Mouse (Mus musculus): ENCODE data around the gene Bbs9.

Bbs9 gene

DNA sequence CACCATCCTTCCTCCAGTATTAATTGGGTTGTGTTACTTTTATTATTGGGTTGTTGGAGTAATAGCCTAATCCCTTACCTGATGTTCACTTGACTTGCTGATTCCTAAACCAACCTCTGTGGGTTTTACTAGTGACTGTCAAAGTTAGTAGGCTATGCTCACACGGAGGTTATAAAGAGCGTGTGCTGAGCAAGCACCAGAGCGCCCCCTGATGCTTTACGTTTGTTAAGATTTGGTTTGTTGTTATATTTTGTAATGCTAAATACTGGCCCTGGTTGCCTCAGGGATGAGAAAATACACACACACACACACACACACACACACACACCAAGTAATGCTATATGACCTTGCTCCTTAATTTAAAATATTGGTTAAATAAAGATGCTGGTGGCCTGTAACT, 219.9 kb downstream of the Bbs9 start:
- no peak for DNase-seq (ENCODE audit: low spot score)

DNA sequence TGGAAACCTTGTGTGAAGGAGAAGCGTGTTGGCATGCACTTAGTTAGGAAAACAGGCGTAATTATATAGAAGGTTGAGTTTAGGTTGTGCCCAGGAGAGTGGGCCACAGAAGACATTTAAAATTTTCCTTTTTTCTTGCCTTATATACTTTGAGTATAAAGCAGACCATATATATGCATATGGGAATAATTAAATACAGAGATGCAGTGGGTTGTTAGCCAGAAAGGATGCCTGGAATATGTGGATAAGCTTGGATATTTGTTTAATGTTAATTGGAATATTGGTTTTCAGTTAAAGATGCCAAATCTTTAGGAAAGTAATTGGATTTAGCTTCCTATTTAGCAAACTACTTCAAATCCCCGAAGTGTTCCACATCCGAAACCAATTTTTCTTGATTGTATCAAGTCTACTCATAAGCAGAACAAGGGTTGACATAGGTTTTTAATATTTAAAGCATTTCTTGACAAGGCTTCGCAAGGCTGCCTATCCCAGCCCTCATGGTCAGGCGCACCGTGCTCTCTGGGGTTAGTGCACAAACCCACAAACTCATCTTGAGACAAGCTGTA, 221.4 kb downstream of the Bbs9 start:
- no peak for DNase-seq (ENCODE audit: low spot score)

DNA sequence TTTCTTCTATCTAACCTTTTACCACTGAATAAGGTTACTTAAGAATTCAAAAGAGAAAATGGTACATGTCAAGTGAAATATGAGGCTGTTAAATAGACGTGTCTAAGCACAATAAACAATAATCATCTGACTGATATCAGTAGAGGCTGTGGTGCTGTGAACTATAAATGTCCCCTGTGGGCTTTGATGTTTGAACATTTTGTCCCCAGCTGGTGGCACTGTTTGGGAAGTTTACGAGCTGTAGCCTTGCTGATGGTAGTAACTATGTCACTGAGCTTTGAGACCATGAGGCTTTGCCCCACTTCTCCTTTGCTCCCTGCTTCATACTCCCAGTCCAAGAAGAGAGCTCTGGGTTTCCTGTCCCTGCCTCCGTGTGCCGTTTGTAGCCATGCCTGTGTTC, 222.3 kb downstream of the Bbs9 start:
- no peak for DNase-seq (ENCODE audit: low spot score)

DNA sequence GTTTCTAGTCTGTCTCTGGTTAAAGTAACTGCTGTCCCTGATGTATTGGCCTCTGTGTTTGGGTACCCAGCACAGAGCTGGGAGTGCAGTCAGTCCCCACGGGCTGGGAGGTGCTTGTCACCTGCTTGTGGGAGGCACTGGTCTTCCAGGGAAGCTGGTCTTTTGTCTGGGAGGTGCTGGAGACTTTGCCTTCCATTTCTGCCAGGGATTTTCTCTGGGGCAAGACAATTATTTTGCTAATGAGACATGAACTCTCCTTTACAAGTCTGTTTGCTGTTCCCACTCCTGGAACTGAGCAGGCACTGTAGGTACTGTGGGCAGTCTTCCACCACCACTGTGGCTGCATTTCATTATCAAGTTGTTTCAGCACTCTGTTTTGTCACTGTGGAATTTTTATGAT, 223.0 kb downstream of the Bbs9 start:
- no peak for DNase-seq (ENCODE audit: low spot score)

DNA sequence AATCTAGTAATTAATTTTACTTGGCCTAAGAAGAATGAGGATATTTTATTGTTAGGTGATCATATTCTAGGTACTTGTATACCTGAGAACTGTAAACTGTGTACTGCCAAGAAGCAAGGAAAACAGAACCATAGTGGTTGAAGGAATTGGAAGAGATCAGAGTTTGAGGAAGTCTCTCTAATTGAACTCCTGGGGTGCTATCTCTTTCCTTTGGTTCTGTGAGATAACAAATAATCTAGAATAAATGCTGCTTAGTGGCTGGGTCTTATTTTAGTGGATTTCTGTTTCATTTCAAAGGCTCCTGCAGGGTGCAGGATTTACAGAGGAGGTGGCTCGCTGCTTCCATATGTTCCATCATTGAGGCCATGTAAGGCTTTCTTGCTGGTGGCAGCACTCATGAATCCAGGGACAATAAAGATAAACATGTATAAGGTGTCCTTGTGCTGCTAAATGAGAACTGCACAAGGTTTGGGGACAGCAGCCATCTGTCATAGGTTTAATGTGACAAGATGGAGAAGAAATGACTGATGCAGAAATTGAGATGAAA, 226.6 kb downstream of the Bbs9 start:
- no peak for DNase-seq (ENCODE audit: low spot score)

DNA sequence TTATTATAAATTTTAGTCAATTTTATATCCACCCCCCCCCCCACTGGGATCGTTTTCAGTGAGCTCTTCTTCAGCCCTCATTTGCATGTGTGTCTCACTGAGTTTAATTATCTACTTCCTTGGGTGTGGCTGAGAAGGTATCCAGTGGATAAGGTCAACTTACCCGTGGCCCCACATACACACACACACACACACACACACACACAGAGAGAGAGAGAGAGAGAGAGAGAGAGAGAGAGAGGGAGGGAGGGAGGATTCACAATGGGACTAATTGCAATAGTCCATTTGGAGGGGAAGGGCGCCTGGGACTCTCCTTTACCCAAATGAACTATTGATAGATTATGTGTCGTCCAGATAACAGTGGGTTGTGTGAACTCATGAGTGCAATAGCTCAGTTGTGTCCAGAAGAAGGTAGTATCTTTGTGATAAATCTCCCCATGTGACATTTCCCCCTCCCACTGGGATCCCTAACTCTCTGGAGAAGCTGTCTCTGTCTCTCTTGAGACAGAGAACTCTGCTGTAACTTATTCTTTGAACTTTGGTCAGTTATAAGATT, 227.4 kb downstream of the Bbs9 start:
- no peak for DNase-seq (ENCODE audit: low spot score)

DNA sequence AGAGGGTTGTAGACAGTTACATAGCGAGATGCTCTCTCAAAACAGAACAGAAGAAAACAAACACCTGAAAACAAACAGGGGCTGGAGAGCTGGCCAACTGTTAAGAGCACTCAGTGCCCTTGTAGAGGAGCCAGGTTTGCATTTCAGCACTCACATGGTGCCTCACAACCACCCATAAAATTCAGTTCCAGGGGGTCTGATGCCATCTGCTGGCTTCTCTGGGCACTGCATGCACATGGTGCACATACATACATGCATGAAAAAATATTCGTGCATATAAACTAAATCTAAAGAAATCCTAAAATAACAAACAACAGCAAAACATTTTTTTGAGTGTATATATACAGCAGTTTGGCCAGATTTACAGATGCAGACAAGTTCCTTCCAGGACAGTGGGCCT, 228.0 kb downstream of the Bbs9 start:
- DNase-seq (ENCODE audit: low spot score): no peak

DNA sequence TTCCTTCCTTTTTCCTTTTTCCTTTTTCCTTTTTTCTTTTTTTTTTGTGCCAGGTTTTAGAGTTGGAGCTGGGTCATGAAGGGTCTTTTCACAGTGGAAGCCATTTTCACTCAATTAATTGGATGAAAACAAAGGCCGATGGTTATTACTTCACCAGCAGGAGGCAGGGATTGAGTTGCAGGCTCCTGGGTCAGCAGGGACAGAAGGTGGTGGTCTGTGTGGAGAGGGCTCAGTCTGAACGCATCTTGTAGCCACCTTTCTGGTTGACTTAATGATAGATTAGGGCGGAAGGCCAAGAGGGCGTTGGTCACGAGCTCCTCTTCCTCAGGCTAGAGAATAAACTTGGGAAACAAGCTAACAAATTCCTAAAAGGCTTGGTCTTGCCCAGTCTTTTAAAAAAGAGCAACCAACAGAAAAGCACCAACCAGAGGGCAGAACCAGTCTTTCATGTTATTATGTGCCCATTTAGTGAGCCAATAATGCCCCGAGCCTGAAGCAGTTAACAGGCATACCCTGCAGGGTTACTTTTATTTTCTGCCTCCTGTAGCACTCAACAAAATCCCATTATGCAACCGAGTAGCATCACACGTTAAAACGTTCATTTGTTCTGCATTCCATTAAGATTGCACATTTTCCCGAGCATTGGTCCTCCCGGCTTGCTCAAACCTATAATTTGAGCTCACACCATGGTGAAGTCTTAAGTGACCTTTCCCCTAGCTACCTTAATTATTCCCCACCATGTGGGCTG, 231.8 kb downstream of the Bbs9 start:
- DNase-seq (ENCODE audit: low spot score): no peak

DNA sequence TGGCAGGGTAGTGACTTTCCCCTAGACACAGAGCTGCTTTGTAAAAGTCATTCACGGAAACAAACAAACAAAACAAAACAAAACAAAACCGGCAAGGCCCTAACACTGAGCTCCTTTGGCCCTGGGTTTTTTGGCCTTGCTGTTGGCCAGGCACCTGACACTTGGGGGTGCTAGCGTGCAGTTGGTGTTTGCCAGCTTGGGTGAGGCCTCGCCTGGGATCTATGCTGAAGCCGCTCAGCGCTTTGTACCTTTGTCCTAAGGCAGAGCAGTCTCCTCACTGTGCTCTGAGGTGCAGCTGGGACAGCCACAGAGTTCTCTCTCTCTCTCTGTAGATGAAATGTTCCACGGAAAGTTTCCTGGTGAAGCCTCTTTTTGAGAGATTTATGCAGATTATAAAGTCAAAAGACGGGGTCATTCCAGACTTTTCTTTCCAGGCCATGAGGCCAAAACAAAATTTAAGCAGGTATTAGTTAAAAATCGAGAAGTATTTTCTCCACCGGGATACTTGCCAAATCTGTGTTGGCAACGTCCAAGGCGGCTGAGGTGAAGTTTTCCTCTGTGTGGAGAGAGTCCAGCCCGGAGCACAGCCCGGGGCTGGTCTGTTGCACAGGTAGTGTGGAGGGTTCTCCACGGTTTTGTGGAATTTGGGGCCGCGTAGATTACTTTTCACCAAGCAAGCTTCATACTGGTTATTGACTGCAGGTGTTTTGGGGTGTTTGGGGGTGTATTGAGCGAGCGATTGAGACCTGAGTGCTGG, 233.6 kb downstream of the Bbs9 start:
- peak; percentile 57 for DNase-seq (ENCODE audit: low spot score)

DNA sequence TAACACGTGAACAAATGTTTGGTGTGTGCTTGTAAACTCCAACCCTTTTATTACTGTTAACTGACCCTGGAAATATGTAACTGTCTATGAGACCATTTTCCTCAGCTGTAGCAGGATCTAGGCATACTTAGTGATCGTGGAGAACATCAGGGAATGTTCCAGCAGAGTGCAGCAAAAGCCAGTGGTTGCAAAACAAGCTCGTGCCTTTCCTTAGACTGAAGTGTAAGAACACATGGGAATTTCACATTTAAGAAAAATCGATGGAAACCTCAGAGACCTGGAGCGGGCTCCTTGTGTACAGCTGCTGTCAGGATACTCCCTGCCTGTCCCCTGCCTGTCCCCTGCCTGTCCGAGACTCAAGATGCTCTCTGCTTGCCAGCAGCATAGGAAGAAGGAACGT, 234.5 kb downstream of the Bbs9 start:
- DNase-seq (ENCODE audit: low spot score): no peak

DNA sequence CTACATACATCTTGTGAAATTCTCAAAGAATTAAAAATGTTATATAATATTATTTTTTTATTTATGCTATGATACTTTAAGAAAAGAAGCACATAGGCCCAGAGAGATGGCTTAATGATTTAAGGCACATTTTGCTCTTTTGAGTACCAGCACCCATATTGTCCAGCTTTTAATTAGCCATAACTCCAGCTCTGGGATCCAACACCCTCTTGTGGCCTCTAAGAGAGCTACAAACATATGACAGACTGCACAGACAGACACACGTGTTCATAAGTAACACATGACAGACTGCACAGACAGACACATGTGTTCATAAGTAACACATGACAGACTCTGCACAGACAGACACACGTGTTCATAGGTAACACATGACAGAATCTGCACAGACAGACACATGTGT, 235.8 kb downstream of the Bbs9 start:
- DNase-seq (ENCODE audit: low spot score): no peak

DNA sequence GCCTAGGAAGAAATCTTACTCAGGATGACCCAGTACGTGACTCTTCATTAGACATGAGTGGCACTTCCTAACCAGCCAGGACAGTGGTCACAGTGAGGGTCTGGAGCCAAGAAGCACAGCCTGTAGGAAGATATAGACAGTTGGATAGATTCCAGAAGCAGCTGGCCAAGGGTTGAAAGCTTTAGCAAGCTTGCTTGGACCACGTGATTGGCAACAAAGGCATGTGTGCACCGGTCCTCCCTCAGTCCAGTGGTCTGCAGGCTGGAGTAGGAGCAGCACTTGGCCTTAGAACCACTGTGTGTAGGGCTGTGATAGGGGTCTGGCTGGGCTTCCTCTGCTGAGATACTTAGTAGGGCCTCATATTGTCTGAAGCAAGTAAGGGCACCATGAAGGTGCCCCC, 237.2 kb downstream of the Bbs9 start:
- DNase-seq (ENCODE audit: low spot score): no peak

DNA sequence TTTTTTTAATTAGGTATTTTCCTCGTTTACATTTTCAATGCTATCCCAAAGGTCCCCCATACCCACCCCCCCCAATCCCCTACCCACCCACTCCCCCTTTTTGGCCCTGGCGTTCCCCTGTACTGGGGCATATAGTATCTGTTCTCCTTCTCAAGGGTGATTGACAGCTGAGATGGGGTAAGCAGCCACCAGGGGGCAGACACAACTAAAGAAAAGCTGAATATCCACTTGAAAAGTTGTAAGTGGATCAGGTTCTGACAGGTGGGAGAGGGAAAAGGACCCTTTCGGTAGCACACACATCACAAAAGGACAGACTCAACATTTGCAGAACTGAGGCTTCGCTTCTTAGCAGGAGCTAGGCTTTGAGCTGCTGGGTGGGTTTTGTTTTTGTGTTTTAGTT, 237.8 kb downstream of the Bbs9 start:
- peak; percentile 44 for DNase-seq (ENCODE audit: low spot score)

DNA sequence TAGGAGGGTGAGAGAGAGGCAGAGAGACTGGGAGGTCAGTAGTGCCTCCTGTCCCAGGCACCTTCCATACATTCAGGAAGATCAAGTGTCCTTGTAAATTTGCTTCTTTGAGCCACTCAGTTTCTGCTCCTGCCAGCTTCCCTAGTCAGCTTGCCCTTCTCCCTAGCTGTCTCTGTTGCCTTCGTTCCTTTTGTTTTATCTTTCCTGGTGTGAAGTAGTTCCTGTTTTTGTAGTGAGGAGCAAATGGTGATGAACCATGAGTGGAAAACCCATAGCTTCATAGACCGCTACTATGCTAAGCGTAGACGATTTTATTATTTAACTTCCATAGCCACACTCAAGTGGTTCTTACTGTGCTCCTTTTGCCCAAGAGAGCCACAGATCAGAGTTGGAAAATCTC, 242.1 kb downstream of the Bbs9 start:
- no peak for DNase-seq (ENCODE audit: low spot score)

DNA sequence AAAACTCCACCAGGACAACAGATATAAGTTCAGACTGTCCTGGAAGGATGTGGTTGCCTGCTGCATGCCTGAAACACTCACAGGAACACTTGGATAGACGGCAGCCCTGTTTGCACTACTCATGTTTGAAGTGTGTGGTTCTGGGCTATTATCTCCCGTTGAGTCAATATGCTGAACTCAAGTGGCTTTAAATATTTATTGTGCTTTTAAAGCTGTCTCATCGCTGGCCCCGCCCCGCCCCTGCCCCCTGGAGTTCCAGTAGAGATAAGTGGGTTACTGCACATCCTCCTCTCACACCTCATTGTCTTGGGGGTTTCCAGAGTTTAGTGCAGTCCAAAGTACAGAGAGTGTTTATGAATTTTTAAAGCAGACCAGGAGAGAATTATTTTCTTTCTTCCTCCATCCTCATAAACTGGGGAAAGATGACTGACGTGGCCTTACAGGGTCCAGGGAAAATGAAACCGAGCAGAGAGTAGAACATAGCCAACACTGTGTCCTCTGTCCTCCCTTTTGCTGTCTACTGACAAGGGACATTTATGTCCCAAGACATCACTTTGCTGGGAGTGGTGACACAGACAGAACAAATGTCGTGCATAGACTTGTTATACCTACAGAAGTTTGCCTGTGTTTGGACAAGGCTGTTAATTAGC, 242.8 kb downstream of the Bbs9 start:
- no peak for DNase-seq (ENCODE audit: low spot score)

DNA sequence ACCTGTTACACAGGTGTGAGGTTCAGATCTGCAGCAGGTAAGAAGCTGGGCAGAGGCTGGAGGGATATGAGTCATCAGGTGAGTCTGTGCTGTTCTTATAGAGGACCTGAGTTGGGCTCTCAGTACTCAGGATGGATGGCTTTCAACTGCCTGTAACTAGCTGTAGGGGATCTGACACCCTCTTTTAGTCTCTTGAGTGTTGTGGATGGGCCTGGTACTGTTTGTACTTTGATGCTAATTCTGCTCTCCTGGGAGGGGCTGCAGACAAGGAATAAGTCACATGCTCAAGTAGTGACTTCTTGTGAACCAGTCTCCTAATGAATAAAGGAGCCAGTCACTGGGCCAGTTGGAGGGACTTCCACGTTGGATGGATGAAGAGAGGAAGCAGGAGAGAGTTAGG, 257.1 kb downstream of the Bbs9 start:
- DNase-seq (ENCODE audit: low spot score): no peak

DNA sequence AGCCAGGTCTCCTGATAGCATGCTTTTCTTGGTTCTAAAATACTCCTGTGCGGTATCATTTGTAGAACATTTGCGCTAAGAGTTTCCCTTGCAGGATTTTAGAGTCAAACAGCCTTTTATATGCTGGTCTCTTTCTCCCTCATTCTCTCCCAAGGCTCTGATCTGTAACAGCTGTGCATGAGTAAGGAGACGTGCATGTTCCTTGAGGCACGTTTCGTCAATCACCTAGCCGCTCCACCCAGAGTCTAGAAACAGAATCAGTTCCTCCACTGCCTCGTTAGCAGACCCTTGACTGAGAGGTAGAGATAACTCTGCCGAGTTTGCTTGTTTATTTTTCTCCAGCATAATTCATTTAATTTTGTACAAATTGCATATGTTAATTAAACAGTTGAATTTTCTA, 259.4 kb downstream of the Bbs9 start:
- DNase-seq (ENCODE audit: low spot score): no peak

DNA sequence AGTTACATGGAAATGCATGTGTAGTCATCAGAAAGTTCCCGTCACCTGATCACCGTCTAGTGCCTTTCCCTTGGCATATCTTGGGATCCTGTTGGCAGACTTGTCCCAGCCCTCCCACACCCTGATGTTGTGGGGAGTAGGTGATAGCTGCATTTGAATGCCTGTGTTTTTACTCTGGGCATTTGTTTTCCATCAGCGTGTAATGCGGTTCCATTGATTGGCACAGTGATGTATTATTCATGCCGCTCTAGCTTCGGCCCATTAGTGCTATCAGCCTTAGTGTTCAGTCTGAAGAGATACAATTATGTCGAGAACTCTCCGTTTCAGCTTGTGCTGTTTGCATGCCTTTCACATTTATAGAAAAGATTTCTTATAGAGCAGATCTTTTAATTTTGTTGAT, 259.9 kb downstream of the Bbs9 start:
- no peak for DNase-seq (ENCODE audit: low spot score)

DNA sequence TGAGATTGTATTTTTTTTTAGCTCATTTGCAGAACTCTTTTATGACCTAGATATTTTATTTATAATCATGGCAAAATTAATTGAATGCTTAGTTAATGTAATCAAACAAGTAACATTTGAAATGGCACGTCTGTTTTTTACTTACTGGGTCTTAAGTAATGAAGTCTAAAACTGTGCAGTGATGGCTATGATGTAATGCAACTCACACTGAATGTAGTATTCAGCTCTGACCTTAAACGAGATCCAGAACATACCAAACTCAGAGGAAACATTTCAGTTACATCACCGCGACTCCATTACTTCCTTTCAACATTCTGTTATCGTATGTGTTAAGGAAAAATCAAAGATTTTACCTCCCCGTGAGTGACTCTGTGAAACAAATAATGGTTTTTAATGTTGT, 262.4 kb downstream of the Bbs9 start:
- no peak for DNase-seq (ENCODE audit: low spot score)

DNA sequence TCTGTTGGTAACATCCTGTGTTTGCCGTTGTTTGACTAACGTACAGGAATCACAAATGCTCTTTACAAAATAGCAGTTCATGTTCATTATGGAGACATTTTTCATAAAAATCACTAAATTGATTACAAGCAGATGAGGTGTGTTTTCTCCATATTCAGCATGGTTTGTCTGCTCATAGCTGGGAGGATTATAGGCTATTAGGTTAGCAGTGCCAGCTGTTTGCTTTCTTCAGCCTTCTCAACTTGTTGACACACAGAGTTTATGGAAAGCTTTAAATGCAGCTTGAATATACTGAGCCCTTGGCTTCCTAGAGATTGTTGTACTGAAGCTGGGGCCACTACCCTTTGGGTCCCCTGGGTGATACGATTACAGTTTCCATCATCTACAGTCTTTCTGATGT, 263.3 kb downstream of the Bbs9 start:
- no peak for DNase-seq (ENCODE audit: low spot score)

DNA sequence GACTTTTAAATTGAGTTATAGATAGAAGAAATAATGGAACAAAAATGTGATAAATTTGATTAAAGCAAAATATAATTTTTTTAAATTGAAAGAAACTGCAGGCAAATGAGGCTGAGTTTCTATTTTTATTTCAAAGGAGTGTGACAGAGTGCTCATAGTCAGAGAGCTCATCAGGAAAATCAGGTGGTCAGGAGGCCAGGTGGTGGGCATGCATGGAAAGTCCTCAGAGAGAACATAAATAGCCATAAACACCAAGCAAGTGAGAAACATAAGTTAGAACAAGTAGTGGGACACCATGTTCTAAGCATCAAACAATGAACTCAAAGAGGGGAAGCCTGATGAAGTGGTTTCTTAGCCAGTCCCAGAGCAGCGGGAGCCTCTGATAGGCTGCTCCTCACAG, 266.5 kb downstream of the Bbs9 start:
- DNase-seq (ENCODE audit: low spot score): no peak

DNA sequence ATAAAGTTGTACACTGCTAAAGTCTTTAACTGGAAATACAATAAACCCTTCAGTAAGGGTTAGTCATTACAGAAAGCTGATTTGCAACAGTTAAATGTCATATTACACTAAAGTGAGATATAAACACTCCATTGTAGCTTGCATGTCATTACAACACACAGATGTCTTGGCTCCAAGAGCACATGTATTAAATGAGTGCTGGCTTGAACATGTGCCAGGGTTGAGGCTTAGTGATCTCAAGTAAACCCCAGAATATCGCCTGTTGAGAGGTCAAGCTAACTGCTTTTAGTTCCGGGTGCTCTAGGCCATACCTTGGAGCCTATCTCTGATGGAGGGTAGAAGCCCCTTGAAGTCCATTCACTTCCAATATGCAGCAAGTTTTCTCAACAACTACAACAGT, 273.1 kb downstream of the Bbs9 start:
- no peak for DNase-seq (ENCODE audit: low spot score)

All from ovary, postnatal 14 days (tissue).